Mouse (Mus musculus) ES-E14 (cell line): Measurements from ENCODE around the gene Gm47995. TPM values are rescaled to one million over a fixed set of nuclear protein-coding genes. Genes with fewer than 3 reads are reported as not detected.

Source experiments
- DNase-seq: peaks from one replicate; pipeline ENCODE4 v3.0.0-alpha.2; 2013; ENCODE audit warnings: low read depth, low spot score
- H3K27ac ChIP-seq: 2 replicates; pipeline ENCODE4 v1.5.1; 2012; ENCODE audit warnings: low read depth, mild to moderate bottlenecking, low read length, moderate library complexity, mixed read lengths; ENCODE audit not compliant: poor library complexity, insufficient read depth, severe bottlenecking
- H3K36me3 ChIP-seq: 2 replicates; pipeline ENCODE4 v1.6.1; 2012; ENCODE audit warnings: mild to moderate bottlenecking, low read length, moderate library complexity, mixed read lengths; ENCODE audit not compliant: control insufficient read depth, poor library complexity, insufficient read depth, severe bottlenecking
- H3K4me1 ChIP-seq, 2 experiments: fragments of 150-350 bp in 1 of 2; sonication (generic) in 1 of 2; 2 replicates each; pipeline ENCODE4 v1.6.1; 2012; ENCODE audit warnings: low read length in 2 of 2, mild to moderate bottlenecking in 1 of 2, mixed read lengths in 1 of 2; ENCODE audit not compliant: control insufficient read depth in 2 of 2, insufficient read depth in 2 of 2, poor library complexity in 1 of 2
- H3K4me3 ChIP-seq, 2 experiments: fragments of 150-350 bp in 1 of 2; sonication (generic) in 1 of 2; 2 replicates each; pipeline ENCODE4 v1.5.1; 2012; ENCODE audit warnings: low read length in 2 of 2, low read depth in 1 of 2, mild to moderate bottlenecking in 1 of 2, mixed read lengths in 1 of 2; ENCODE audit not compliant: insufficient read depth in 1 of 2, poor library complexity in 1 of 2, severe bottlenecking in 1 of 2
- H3K9ac ChIP-seq: 2 replicates; pipeline ENCODE4 v1.6.1; 2012; ENCODE audit warnings: low read depth, mild to moderate bottlenecking, low read length, mixed read lengths; ENCODE audit not compliant: poor library complexity, insufficient read depth, severe bottlenecking
- H3K9me3 ChIP-seq: fragments of 150-350 bp; sonication (generic); 2 replicates; pipeline ENCODE4 v1.6.1; 2012; ENCODE audit warnings: low read depth, mild to moderate bottlenecking, low read length; ENCODE audit not compliant: control insufficient read depth, insufficient read depth
- CHD2 ChIP-seq: IDR thresholded peaks from 2 replicates; pipeline ENCODE4 v1.6.1; 2014; ENCODE audit warnings: mild to moderate bottlenecking, low read depth, low read length, inconsistent platforms
- HCFC1 ChIP-seq: IDR thresholded peaks from 2 replicates; pipeline ENCODE4 v1.6.1; 2012; ENCODE audit warnings: low read length, inconsistent platforms, borderline replicate concordance; ENCODE audit not compliant: insufficient read depth
- MAFK ChIP-seq: IDR thresholded peaks from 2 replicates; pipeline ENCODE4 v1.6.1; 2014; ENCODE audit warnings: mild to moderate bottlenecking, low read depth, low read length, inconsistent platforms; ENCODE audit not compliant: insufficient read depth
- ZC3H11A ChIP-seq: IDR thresholded peaks from 2 replicates; pipeline ENCODE4 v1.6.1; 2012; ENCODE audit warnings: low read depth, mild to moderate bottlenecking, inconsistent platforms, low read length, borderline replicate concordance
- ZNF384 ChIP-seq: IDR thresholded peaks from 2 replicates; pipeline ENCODE4 v1.6.1; 2012; ENCODE audit warnings: low read depth, low read length, inconsistent platforms
- in situ Hi-C, 2 experiments: fragments of 600-800 bp; cut with MboI; formaldehyde crosslinking; loops; one replicate each; pipeline ENCODE4 v1.15.1; 2025; ENCODE audit warnings: low sequenced_read_pairs in 2 of 2, inconsistent platforms in 1 of 2; ENCODE audit not compliant: unreplicated experiment in 2 of 2
- total RNA-seq: library from RNA; depleted of rRNA; stranded (reverse); fragments of 300-350 nt; gene quantifications from 2 replicates; pipeline ENCODE4 v1.2.3, GENCODE M21; 2012

Gene Gm47995
- total RNA-seq, 1 experiment: 1.7 TPM

DNA sequence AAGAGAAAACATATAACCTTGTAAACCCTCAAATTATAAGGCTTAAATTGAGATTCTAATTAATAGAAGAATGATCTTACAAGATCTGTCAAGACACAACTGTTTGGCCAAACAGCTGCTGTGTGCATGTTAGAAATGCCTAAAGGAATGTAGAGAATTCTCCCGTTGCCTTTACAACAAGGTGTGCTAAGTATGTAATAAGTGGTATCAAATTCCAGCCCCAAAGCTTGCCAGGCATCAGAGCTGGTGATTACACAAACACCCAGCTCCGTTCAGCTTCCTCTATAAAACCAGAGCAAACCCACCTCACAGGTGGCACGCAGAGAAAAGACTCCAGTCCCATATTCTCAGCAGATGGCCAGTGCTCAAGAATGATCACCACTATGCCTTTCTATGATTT lies 39.5 kb downstream of the Gm47995 start:
- Histone ChIP-seq H3K36me3 (no peaks in the 10 kb centered on the region), H3K27ac (no peak overlapping the region), H3K4me1 (peaks cover 1 to 12% of the 10 kb centered on the region in 2 experiments; a peak in 2 of 4 replicates), H3K4me3 (no peak overlapping the region), H3K9ac (no peak overlapping the region), H3K9me3 (no peaks in the 10 kb centered on the region)
- DNase-seq: no peak
- in situ Hi-C loops: no loop called here
- TF ChIP-seq CHD2 (no peak), HCFC1 (no peak), ZNF384 (no peak), ZC3H11A (no peak), MAFK (no peak)

DNA sequence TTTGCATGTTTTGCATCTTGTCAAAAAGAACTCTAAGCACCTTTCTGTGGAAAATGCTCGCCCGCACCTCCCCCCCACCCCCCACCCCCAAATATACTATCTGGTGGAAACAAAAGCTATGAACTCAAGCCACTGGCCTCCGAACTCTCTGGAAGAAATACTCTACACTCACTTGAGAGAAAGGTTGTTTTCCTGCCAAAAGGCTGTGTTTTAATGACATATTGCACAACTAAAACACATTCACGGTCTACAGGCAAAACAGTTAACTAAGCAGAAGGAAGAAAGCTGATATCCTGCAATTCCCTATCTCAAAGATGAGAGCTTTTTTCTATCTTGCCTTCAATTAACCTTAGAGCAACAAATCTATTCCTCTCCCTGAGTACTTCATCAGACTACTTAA lies 45.1 kb downstream of the Gm47995 start:
- peaks cover 6 to 7% of the 10 kb centered on the region in 2 experiments; a peak in 1 of 4 replicates for H3K4me1 ChIP-seq
- no peak for DNase-seq

DNA sequence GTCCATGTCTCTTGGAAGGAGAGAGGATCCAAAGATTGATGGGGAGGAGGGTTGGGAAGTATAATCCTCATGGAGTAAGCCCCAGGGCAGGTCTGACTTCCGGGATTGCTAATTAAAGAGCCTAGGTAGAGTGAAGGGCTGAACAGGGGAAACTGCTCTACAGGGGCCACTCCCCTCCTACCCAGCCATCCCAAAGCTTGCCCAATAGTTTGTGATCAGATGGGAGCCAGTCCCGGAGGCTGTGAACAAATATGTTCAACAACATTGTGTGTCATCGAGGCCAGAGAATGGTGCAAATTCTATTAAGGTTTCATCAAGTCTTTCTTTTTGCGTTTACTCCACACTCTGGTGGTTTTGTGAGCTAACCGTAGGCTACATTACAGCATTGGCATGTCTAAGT lies 45.8 kb downstream of the Gm47995 start:
- in situ Hi-C loops: no loop called here
- DNase-seq: no peak
- H3K4me3 ChIP-seq: no peak overlapping the region
- no peaks in the 10 kb centered on the region for H3K9me3 ChIP-seq
- TF ChIP-seq HCFC1 (no peak), ZC3H11A (no peak), CHD2 (no peak), ZNF384 (no peak), MAFK (no peak)
- peaks cover 6 to 7% of the 10 kb centered on the region in 2 experiments; a peak in 1 of 4 replicates for H3K4me1 ChIP-seq
- H3K27ac ChIP-seq: no peak overlapping the region
- no peaks in the 10 kb centered on the region for H3K36me3 ChIP-seq
- H3K9ac ChIP-seq: no peak overlapping the region

More for the DNA sequence above, 45.1 kb downstream of the Gm47995 start:
- Histone ChIP-seq H3K4me3 (no peak overlapping the region), H3K9me3 (no peaks in the 10 kb centered on the region), H3K36me3 (no peaks in the 10 kb centered on the region), H3K9ac (no peak overlapping the region), H3K27ac (no peak overlapping the region)
- in situ Hi-C loops: no loop called here
- TF ChIP-seq CHD2: no peak
- TF ChIP-seq HCFC1: no peak

DNA sequence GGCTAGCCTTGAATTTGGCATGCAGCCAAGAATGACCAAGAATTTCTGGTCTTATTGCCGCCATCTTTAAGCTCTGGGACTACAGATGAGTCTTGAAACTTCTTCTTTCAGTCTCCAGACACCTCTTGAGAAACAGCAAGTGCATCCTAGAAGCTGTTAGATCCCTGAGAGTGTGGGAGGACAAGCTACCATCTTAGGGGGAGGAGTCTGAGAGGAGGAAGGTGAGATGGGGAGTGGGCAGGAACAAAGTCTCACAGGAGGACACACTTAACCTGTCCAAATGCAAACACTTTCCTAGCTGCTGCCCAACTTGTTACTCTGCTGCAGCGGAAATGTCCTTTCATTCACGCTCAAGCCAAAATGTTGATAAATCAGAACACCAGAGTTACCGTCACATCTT lies 46.5 kb downstream of the Gm47995 start:
- no peak overlapping the region for H3K27ac ChIP-seq
- DNase-seq: no peak
- in situ Hi-C loops: no loop called here
- no peak for TF ChIP-seq ZC3H11A
- no peaks in the 10 kb centered on the region for H3K9me3 ChIP-seq
- no peaks in the 10 kb centered on the region for H3K36me3 ChIP-seq
- H3K4me3 ChIP-seq: 0 out of 4 replicates have a peak overlapping the region, but pooled peaks of 1 of the 2 experiments have one; percentile 30
- H3K9ac ChIP-seq: no peak overlapping the region
- peaks cover 6 to 7% of the 10 kb centered on the region in 2 experiments; a peak in 1 of 4 replicates for H3K4me1 ChIP-seq

DNA sequence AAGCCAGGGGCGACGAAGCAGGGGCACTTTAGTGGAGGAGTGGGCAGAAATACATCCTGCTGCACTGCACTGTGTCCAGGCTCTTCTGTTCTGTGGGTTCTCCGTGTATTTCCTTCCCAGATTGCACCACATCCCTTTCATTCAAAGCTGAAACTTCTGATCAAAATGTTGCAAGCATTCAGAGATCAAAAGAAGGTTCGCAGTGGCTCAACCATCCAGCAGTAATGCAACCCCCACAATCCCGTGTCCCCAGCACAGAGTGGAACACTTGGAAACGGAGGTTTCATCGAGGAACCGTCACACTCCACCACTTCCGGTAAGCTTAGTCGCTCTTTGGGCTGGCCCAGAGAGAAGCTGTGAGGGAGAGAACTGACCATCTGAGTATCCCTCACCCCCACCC lies 46.9 kb downstream of the Gm47995 start:
- Histone ChIP-seq H3K9ac (no peak overlapping the region), H3K27ac (no peak overlapping the region), H3K36me3 (no peaks in the 10 kb centered on the region), H3K9me3 (no peaks in the 10 kb centered on the region), H3K4me1 (peaks cover 6 to 7% of the 10 kb centered on the region in 2 experiments; a peak in 1 of 4 replicates), H3K4me3 (peak overlapping the region in 1 of 2 experiments; percentile 30; a peak in 1 of 4 replicates)
- TF ChIP-seq HCFC1 (no peak), ZNF384 (no peak), ZC3H11A (no peak), MAFK (no peak), CHD2 (no peak)
- DNase-seq: no peak
- in situ Hi-C loops: no loop called here
